Mouse (Mus musculus) Muller cell, postnatal 12 days (primary cell): Measurements from ENCODE around the gene Map1s.
"Not testable (repeated sequence)": the region's sequence is repeated elsewhere in the genome, so short reads cannot be mapped to it uniquely, and the experiment has no call there.

Experiments used
- DNase-seq: peaks from one replicate; pipeline ENCODE4 v3.0.0-alpha.2; 2015; ENCODE audit errors: inconsistent ontology term

The Map1s gene

DNA sequence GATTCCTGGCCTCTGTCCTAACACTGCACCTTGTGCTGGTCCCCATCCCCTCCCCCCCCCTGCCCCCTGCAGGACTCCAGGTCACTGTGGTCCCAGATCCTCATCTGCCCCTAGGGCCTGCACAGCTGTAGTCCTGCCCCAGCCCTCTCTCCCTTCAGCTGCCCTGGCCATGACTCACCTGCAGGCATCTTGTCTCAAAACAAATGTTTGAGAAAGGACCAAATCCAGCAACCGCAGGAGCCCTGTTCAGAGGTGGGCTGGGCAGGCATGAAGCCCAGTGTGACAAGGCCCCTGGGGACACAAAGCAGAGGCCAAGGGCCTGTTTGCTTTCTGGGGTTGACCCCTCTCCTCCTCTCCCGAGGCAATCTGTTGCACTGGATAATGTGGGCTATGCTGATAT lies 27.6 kb upstream of the Map1s start:
- peak; percentile 46 for DNase-seq

- no peak for DNase-seq
Observed at GRCm38 (mm10) chr8:70879500-70879899, 26.2 kb upstream of the Map1s start.

DNA sequence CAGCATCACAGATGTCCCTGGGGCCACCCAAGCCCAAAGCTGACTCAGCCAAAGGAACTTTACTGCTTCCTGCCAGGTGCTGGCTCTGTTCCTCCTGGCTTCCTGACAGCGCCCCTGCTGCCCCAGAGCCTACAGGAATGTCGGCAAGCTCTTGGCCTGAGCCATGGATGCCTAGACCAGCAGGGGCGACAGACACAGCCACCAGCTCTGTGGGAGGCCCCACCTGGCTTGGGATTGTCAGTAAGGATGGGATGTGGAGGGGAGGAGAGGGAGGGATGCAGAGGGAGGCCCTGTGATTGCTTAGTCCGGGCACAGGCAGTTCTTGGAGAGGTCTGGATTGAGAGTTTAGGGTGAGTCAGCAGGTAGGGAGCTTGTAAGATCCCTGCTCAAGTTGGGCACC lies 25.6 kb upstream of the Map1s start:
- peak; percentile 94 for DNase-seq

DNA sequence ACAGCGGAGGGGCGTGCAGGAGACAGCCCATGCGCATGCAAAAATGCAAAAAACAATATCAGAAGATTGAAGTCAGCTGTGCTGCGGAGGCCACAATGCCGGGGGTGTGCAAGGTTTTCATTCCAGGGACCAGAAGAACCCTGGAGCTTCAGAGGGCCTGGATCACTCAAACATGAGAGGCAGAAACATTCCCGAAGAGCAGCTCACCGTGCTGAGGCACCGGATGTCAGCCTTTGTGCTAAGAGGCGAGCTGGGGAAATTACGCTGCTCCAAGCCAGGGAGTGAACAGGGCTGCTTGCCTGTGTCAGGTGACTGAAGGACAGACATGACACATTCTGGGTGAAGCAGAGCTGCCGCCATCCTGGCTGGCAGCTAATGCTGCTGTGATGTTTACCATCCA lies 25.2 kb upstream of the Map1s start:
- peak; percentile 79 for DNase-seq

DNA sequence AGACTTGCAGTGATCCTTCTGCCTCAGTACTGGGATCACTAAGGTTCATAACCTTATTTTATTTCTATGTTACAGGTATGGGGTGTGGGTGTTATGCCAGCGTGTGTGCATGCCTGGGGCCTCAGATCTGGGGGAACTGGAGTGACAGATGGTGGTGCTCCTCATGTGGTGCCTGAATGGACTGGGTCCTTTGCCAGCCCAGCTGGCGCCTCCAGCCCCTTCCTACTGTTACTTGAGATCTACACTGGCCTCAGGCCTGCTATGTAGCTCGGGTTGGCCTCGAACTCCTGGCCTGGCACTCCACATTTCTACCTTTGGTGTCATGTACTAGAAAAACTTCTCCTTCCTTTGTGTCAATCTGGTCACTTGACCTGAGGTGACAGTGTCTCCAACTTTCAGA lies 21.5 kb upstream of the Map1s start:
- DNase-seq = no peak

GRCm38 (mm10) chr8:70884683-70885082 lies 21.0 kb upstream of the Map1s start:
- no peak for DNase-seq

DNA sequence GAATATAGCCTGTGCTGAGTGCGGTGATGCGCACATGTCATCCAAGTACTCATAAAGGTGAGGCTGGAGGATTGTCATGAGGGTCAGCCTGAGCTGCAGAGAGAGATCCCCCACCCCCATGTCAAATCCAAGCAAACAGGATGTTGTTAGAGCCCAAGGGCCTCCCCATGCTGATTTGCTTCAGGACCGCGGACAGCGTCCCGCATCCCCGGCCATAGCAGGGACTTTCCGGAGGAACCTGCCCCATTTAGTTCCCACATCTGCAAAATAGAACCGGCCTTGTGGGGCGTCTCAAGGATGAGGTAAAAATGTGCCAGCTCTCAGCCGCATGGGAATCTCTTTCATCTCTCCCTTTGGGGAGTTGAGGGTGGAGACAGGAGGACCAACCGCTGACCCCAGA lies 20.1 kb upstream of the Map1s start:
- peak; percentile 59 for DNase-seq

DNA sequence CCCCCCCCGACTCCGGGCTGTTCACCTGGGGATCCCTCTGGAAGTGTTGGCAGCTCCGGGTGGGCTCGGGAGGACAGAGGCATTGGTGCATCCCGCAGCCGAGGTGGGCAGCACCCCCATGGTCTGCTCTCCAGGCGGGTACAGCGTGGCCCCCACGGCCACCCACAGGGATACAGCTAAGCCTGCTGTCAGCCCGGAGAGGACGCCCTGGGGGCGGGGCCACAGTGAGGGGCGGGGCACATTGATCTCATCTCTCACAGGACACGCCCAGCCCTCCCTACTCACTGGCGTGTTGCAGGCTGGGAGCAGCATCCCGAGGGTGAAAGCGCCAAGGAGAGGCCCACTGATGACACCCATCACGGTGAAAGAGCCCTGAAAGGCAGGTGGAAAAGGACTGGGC lies 18.1 kb upstream of the Map1s start:
- no peak for DNase-seq

DNA sequence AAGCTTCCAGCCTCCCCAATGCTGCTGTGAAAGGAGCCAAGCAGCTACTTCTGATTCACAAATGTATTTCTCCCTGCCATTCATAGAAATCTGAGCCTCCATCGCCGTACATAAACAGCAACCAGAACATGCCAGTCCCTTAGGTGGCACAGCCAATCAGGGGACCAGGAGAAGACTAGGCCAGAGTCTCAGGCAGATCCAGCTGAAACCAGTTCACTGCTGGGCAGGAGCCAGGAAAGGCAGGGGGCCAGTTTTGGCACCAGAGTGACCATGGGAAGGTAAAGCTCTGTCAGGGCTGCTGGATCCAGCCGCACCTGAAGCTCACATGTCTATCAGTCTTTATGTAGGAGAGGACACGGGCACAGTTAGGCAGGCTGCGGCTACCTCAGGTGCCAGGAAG lies 15.1 kb upstream of the Map1s start:
- DNase-seq = no peak

DNA sequence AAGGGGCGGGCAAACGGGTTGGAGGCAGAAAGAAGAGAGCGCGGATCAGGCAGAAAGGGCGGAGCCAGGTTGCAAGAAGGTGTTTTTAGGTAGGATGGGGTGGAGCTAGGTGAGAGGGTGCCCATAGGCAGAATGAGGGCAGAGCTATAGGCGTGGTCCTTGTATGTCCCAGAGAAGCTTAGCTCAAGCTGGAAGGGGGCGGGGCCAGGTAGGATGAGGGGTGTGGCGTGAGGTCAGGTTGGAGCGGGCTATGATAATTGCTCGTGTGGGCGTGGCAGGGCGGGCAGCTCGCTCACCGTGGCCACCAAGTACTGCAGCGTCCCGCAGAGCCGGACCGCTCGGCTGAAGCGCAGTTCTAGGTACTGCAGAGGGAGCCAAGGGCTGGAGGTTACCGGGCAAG lies 14.4 kb upstream of the Map1s start:
- no peak for DNase-seq

GRCm38 (mm10) chr8:70892022-70892895 lies 13.5 kb upstream of the Map1s start, which contains the start of gene Slc5a5:
Gene Slc5a5 (minus strand): TSS chr8:70892757.
- DNase-seq = no peak

DNA sequence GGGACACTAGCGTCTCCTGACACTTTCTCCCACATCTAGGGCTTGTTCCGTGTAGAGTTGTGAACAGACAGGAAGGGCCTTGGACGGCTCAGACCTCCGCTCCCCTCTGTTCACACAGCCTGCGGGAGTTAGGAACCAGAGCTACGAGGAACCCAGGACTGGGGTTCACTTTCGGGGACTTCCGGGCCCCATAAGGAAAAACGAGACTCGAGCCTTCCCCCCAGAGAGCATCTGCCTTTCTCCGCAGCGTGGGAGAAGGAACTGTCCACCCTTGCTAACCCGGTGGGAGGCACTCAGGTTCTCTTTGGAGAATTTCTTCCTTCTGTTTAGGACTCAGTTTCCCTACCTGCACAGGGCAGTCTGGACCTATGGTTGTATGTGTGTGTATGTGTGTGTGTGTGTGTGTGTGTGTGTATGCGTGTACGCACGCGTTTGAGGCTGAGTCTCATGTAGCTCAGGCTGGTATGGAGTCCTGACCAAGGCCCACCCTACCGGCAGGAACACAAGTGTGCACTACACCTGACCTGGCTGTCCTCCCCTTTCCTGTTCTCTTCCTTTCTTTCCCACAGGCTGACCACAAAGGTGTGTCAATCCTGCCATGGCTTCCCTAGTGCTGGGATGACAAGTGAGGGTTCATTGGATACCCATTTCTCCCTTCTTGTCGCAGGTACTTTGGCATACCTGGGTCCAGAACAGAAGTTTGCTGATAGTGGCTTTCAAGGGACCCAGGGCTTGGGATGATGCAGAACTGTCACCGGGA lies 12.7 kb upstream of the Map1s start:
- DNase-seq = no peak

DNA sequence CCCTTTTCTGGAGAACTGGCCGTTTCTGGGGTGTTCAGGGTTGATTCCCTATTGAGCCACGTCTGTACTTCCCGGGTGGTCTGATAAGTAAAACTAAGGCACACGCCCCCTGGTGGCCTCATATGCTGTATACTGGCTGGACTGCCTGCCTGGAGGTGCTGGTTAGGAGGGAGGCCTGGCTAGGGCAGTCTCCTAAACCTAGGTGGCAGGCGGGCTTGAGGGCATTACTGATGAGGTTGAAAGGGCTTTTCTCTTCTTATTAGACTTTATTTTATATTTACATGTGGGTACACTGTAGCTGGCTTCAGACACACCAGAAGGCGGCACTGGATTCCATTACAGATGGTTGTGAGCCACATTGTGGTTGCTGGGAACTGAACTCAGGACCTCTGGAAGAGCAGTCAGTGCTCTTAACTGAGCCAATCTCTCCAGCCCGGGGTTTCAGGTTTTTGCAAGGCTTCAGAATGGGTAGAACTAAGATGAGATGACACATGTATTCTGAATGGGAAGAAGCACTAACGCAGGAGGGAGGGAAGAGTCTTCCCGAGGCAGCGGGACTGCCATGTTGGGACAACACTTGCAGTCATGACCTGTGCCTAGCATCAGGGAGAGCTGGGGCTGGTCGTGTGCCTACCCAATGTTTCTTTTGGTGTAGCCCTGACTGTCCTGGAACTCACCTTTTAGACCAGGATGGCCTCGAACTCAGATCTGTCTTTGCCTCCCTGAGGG lies 11.9 kb upstream of the Map1s start:
- DNase-seq = peak; percentile 75

GRCm38 (mm10) chr8:70894385-70894720 lies 11.4 kb upstream of the Map1s start:
- DNase-seq = no peak

- DNase-seq = no peak
Observed at GRCm38 (mm10) chr8:70894771-70895545, 10.8 kb upstream of the Map1s start.

DNA sequence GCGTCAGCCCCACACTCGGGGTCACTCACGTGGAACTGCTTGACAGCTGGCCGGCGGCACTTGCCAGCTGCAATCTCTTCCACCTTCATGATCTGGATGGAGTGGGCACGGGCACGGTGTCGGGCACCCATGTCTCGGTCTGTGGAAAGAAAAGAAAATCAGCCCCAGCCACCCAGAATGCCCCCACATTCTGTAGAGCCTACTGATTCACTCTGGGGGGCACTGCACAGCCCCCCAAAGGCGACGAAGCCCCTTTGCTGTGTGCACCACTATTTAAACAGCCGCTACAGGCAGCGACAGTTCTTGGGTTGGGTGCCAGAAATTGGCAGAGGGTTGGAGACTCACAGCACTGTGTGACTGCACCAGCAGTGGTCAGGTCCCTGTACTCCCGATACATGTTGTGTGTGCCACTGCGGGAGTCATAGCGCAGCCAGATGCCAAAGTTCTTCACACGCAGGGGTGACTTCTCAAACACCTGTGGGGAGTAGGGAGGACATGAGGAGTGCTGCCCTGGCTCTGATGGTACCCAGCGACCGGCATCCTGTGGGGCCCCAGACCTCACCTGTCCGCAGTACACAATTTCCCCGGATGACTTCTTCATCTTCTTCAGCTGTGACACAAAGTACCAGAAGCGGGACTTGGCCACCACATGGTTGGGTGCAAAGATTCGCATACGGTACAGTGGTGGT lies 10.0 kb upstream of the Map1s start:
- not testable (repeated sequence) for DNase-seq

DNA sequence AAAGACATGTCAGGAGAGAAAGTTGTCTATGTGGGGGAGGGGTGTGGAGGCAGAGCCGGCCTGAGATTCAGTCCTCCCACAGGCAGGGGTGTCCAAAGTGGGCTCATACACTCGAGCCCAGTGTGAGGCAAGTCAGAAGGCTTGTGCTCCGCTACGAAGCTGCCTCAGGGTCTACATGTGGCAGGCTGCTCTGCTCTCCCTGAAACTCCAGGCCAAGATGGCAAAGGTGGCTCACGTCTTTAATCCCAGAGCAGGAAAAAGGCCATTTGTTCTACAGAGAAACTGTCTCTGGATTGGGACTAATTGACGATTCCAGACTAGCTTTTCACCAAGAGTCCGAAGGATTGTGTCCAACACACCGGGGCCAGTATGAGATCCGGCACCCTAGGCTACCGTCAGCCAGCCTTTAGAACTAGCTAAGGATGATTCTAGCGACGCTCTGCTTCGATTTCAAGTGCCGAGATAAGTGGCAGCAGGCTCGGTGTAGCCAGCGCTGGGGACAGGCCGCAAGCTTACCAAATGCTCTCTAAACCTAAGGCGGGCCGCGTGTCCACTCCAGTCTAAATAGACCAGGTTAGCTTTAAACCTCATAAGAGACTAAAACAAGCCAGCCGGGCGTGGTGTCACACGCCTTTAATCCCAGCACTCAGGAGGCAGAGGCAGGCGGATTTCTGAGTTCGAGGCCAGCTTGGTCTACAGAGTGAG lies 9.3 kb upstream of the Map1s start:
- no peak for DNase-seq

DNA sequence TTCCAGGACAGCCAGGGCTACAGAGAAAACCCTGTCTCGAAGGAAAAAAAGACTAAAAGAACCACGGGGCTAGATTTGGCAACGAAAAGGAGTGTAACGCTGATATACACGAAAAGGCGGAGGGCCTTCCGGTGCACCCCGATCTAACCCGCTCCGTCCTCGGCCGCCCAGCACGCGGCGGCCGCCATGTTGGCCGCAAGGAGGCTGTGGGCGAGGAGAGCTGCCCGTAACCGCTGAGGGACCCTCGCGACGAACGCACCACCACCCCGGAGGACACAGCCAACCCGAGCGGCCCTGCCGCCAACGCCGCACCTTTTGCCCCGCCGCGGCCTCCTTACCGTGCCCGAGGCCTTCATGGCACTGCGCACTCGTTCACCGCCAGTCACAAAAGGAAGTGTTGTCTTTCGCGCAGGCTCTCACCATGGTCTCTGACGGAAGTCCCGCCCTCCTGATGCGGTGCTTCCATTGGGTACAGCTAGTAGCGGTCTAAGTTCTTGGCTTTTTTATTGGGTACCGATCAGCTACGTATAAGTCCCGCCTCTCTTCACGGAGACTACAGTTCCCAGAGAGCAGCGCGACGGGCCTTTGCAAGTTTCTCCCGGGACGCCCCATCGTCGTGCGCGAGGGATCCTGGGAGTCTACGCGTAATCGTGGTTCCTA lies 8.6 kb upstream of the Map1s start, which contains the start of gene Rpl18a:
TSS of gene Rpl18a (minus strand) at position 392 of the 660 bp plus-strand sequence.
- peak; percentile 95 for DNase-seq

GRCm38 (mm10) chr8:70897681-70898413 lies 7.9 kb upstream of the Map1s start:
- peak; percentile 35 for DNase-seq
